Mouse (Mus musculus) embryonic facial prominence, embryonic 13.5 days (tissue): ENCODE measurements around the gene Golga3. TPM values are rescaled to one million over a fixed set of nuclear protein-coding genes. Genes with fewer than 3 reads are reported as not detected.

Source experiments
- ATAC-seq: fragments of 200-750 bp; cut with Nextera tagmentation; 2 replicates; pipeline ENCODE4 v1.8.0; 2017; ENCODE audit warnings: low read depth; ENCODE audit not compliant: insufficient number of reproducible peaks, insufficient read depth, low FRiP score, low TSS enrichment
- H3K27ac ChIP-seq: fragments of 300-500 bp; sonication (generic); 2 replicates; pipeline ENCODE4 v1.5.1; 2015; ENCODE audit warnings: moderate library complexity, mild to moderate bottlenecking, inconsistent platforms
- H3K27me3 ChIP-seq: fragments of 300-500 bp; sonication (generic); 2 replicates; pipeline ENCODE4 v1.6.1; 2015; ENCODE audit warnings: mild to moderate bottlenecking, inconsistent platforms
- H3K36me3 ChIP-seq: fragments of 300-500 bp; sonication (generic); 2 replicates; pipeline ENCODE4 v1.6.1; 2015; ENCODE audit warnings: mild to moderate bottlenecking, inconsistent platforms
- H3K4me1 ChIP-seq: fragments of 300-500 bp; sonication (generic); 2 replicates; pipeline ENCODE4 v1.6.1; 2015; ENCODE audit warnings: inconsistent platforms
- H3K4me2 ChIP-seq: fragments of 300-500 bp; sonication (generic); 2 replicates; pipeline ENCODE4 v1.6.1; 2015; ENCODE audit warnings: moderate library complexity, mild to moderate bottlenecking, inconsistent platforms
- H3K4me3 ChIP-seq: fragments of 300-500 bp; sonication (generic); 2 replicates; pipeline ENCODE4 v1.5.1; 2015; ENCODE audit warnings: mild to moderate bottlenecking, inconsistent platforms
- H3K9ac ChIP-seq: fragments of 300-500 bp; sonication (generic); 2 replicates; pipeline ENCODE4 v1.6.1; 2015; ENCODE audit warnings: mild to moderate bottlenecking, inconsistent platforms
- H3K9me3 ChIP-seq: fragments of 300-500 bp; sonication (generic); 2 replicates; pipeline ENCODE4 v1.6.1; 2016; ENCODE audit warnings: inconsistent platforms
- WGBS: fragments of 180-500 bp; shearing (Covaris S2); methylation state at CpG from one replicate; pipeline ENCODE4 v1.1.7; 2015; ENCODE audit warnings: mixed read lengths; 5-methylcytosine and 5-hydroxymethylcytosine counted together
- polyA plus RNA-seq: library from polyadenylated mRNA; unstranded; fragments of >200 nt; fragmentation: Nextera tagmentation; extraction: Ambion mirVana; gene quantifications from 2 replicates; pipeline ENCODE4 v1.2.1, GENCODE M21; 2015

The Golga3 gene
- polyA plus RNA-seq, 1 experiment from 2014 or later: 25.4 TPM

DNA sequence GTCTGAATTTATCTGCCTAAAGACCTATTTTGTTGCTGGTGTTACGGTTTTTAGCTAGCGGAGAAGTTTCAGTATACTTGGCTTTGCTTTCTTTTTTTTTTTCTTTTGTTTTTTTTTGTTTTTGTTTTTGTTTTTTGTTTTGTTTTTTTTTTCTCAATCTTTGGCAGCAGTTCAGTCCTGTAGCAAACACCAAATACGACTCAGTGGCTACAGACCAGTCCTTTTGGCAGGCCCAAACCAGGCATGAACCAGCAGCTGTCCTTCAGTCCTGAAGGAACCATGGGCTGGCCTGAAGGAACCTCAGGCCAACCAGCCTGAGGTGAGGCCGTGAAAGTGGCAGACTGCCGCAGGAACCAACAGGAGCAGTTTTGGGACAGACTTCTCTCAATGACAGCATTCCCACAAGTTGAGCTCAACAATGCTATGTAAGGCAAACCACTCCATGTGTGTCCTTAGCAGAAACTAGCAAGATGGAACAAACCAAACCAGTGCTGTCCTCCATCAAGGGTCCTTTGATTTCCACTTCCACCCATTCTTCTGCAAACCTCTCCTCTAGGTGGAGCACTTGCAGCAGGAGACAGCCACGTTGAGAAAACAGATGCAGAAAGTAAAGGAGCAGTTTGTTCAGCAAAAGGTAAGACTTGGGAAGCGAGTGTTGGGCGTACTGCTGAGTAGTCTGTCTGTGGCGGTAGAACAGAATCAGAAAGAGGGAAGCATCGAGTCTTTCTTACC is 26.8 kb downstream of the Golga3 start:
- no peak overlapping the region for H3K9ac ChIP-seq
- H3K9me3 ChIP-seq: no peaks in the 10 kb centered on the region
- H3K4me1 ChIP-seq: no peaks in the 10 kb centered on the region
- no peak overlapping the region for H3K4me2 ChIP-seq
- WGBS: 85% methylated on average over 10 of the region's 10 CpGs
- no peak overlapping the region for H3K27ac ChIP-seq
- H3K4me3 ChIP-seq: no peak overlapping the region
- H3K27me3 ChIP-seq: no peaks in the 10 kb centered on the region
- peaks cover 86% of the 10 kb centered on the region for H3K36me3 ChIP-seq
- ATAC-seq: no peak

DNA sequence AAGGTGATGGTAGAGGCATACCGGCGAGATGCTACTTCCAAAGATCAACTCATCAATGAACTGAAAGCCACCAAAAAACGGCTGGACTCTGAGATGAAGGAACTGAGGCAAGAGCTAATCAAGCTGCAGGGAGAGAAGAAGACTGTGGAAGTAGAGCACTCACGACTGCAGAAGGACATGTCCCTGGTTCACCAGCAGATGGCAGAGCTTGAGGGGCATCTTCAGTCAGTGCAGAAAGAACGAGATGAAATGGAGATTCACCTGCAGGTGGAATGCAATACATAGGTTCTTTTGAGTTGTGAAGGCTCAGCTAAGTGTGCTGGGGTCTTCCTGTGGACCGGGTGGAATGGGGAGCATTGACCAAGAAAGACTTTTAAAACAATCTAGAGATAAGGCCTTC is 28.3 kb downstream of the Golga3 start:
- Histone ChIP-seq H3K4me2 (no peak overlapping the region), H3K27ac (no peak overlapping the region), H3K4me3 (no peak overlapping the region), H3K36me3 (peaks cover 96% of the 10 kb centered on the region), H3K9ac (no peak overlapping the region), H3K9me3 (no peaks in the 10 kb centered on the region), H3K4me1 (no peaks in the 10 kb centered on the region), H3K27me3 (no peaks in the 10 kb centered on the region)
- ATAC-seq: no peak
- 81% methylated on average over 6 of the region's 6 CpGs for WGBS

DNA sequence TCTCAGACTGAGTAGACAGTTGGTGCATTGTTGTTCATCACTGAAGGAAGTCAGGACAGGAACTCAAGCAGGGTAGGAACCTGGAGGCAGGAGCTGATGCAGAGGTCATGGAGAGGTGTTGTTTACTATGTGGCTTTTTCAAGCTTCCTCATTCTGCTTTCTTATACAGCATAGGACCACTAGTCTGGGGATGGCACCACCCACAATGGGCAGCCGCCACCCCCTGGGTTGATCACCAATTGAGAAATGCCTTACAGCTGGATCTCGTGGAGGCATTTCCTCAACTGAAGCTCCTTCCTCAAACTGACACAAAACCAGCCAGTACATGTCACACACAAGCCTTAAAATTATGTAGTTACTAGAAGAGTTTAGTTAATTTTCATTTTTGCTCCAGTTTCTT is 34.8 kb downstream of the Golga3 start:
- no peak overlapping the region for H3K4me2 ChIP-seq
- no peaks in the 10 kb centered on the region for H3K27me3 ChIP-seq
- WGBS: 90% methylated on average over 2 of the region's 2 CpGs
- no peaks in the 10 kb centered on the region for H3K4me1 ChIP-seq
- no peak overlapping the region for H3K4me3 ChIP-seq
- H3K36me3 ChIP-seq: peaks cover 97% of the 10 kb centered on the region
- H3K9ac ChIP-seq: no peak overlapping the region
- ATAC-seq: no peak
- no peaks in the 10 kb centered on the region for H3K9me3 ChIP-seq
- H3K27ac ChIP-seq: no peak overlapping the region

DNA sequence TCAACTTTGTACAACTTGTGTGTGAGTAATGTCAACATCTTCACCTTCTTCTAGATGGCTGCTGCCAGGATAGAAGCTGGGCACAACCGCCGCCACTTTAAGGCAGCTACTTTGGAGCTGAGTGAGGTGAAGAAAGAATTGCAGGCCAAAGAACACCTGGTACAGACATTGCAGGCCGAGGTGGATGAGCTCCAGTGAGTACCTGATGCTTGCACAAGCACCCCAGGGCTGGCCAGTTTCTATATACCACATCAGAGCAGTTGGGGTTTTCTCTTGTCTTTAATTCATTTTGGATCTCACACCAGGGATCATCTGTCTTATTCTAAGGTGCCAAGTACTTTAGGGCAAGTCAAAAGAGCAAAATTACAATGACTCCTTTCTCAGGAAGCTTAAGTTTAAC is 40.3 kb downstream of the Golga3 start:
- no peaks in the 10 kb centered on the region for H3K4me1 ChIP-seq
- H3K27ac ChIP-seq: no peak overlapping the region
- ATAC-seq: no peak
- no peak overlapping the region for H3K4me2 ChIP-seq
- no peaks in the 10 kb centered on the region for H3K9me3 ChIP-seq
- no peaks in the 10 kb centered on the region for H3K27me3 ChIP-seq
- H3K36me3 ChIP-seq: peaks cover 96% of the 10 kb centered on the region
- no peak overlapping the region for H3K9ac ChIP-seq
- WGBS: 89% methylated on average over 3 of the region's 3 CpGs
- no peak overlapping the region for H3K4me3 ChIP-seq

DNA sequence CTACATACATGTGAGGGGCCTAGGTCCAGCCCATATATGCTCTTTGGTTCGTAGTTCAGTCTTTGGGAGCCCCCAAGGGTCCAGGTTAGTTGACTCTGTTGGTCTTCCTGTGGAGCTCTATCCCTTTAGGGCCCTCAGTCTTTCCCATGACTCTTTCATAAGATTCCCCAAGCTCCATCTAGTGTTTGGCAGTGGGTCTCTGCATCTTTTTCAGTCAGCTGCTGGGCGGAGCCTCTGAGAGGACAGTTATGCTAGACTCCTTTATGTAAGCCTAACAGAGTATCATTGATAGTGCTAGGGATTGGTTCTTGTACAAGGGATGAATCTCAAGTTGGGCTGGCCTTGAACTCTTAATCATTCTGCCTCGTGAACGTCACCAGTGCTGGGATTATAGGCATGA is 43.8 kb downstream of the Golga3 start:
- Histone ChIP-seq H3K4me3 (no peak overlapping the region), H3K36me3 (peaks cover 89% of the 10 kb centered on the region)

DNA sequence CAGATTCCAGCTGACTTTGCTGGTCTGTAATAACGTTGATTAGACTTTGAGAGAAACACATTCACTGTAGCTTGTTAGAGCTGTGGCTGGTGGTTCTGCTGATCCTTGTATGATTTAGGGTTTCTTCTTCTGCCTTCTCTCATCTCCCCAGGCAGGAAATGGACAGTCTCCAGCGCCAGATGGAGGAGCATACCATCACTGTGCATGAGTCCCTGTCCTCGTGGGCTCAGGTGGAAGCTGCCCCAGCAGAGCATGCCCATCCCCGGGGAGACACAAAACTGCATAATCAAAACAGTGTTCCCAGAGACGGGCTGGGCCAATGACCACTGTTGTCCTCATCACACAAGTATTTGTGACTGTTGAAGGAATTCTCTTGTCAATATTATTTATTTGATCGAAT is 46.3 kb downstream of the Golga3 start:
- 84% methylated on average over 6 of the region's 6 CpGs for WGBS
- H3K9me3 ChIP-seq: no peaks in the 10 kb centered on the region
- ATAC-seq: no peak
- no peak overlapping the region for H3K4me2 ChIP-seq
- H3K27ac ChIP-seq: 0 out of 2 replicates have a peak overlapping the region, but pooled peaks have one; percentile 23
- H3K4me3 ChIP-seq: no peak overlapping the region
- H3K36me3 ChIP-seq: peaks cover 86% of the 10 kb centered on the region
- no peaks in the 10 kb centered on the region for H3K4me1 ChIP-seq
- no peak overlapping the region for H3K9ac ChIP-seq
- no peaks in the 10 kb centered on the region for H3K27me3 ChIP-seq

More for the DNA sequence above, 43.8 kb downstream of the Golga3 start:
- H3K27ac ChIP-seq: no peak overlapping the region
- no peak for ATAC-seq
- no peak overlapping the region for H3K4me2 ChIP-seq
- no peaks in the 10 kb centered on the region for H3K9me3 ChIP-seq
- H3K9ac ChIP-seq: no peak overlapping the region
- WGBS: 95% methylated on average over 4 of the region's 4 CpGs
- no peaks in the 10 kb centered on the region for H3K27me3 ChIP-seq
- no peaks in the 10 kb centered on the region for H3K4me1 ChIP-seq

DNA sequence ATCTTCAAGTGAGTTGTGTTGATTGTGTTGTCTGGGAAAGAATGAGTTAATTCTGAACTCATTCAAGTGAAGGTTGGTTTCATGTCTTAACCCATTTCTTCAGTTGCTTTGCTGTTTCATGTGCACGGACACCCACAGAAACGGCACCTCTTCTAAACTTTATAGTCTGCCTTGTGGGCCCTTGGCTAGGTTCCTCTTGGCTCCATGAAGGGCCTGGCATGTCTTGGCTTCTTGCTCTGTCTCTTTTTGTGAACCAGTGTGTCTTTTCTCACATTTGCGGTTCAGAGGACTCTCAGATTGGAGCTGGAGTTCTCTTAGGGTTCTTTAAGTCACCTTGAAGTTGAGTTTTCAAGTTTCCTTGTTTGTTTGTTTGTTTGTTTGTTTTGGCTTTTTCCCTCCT is 48.6 kb downstream of the Golga3 start:
- no peak overlapping the region for H3K9ac ChIP-seq
- peaks cover 65% of the 10 kb centered on the region for H3K36me3 ChIP-seq
- no peaks in the 10 kb centered on the region for H3K9me3 ChIP-seq
- no peak overlapping the region for H3K27ac ChIP-seq
- ATAC-seq: no peak
- no peak overlapping the region for H3K4me2 ChIP-seq
- no peaks in the 10 kb centered on the region for H3K27me3 ChIP-seq
- no peak overlapping the region for H3K4me3 ChIP-seq
- WGBS: 83% methylated on average over 3 of the region's 3 CpGs
- H3K4me1 ChIP-seq: peaks cover 3% of the 10 kb centered on the region

DNA sequence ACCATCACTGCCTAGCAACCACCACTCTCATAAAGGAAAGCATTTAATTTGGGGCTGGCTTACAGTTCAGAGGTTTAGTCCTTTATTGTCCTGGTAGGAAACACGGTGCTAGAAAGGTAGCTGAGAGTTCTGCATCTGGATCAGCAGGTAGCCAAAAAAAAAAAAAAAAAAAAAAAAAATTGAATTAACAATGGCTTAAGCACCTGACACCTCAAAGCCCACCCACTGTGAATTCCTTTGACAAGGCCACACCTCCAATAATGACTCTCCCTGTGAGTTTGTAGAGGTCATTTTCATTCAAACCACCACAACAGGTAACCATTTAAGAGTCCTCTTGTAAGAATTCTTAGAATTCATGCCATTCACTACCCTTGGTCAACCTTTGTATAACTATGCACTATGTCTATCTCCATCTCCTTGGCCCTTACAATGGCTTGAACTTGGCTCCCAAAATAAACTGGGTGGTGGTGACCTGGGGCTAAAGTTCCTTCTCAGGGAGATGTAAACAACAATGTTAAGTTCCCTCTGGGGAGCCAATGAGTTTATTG is 50.9 kb downstream of the Golga3 start:
- H3K9ac ChIP-seq: no peak overlapping the region

DNA sequence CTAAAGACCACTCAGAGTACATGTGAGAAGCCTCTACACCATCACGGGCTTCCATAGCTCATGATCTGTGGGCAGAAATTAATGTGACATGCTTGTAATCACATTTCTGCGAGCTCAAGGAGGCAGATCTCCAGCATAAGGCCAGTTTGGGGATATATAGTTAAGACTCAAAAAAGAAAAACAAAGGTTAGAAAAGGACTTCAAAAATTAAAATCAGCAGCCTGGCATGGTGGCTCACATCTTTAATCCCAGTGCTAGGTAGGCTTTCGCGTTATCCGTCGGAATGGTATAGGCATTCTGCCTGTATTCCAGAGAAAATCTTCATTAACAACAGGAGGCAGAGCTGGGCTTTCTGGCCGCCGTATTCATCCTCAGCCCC is 53.9 kb downstream of the Golga3 start:
- WGBS: 6% methylated on average over 8 of the region's 8 CpGs
- peak overlapping the region; percentile 98 for H3K4me3 ChIP-seq
- peak overlapping the region; percentile 76 for H3K4me2 ChIP-seq
- no peaks in the 10 kb centered on the region for H3K9me3 ChIP-seq
- peaks cover 32% of the 10 kb centered on the region for H3K36me3 ChIP-seq
- peaks cover 22% of the 10 kb centered on the region for H3K4me1 ChIP-seq
- H3K27me3 ChIP-seq: no peaks in the 10 kb centered on the region
- peak overlapping the region; percentile 97 for H3K27ac ChIP-seq
- ATAC-seq: no peak
- H3K9ac ChIP-seq: peak overlapping the region; percentile 97

More for the DNA sequence above, 50.9 kb downstream of the Golga3 start:
- Histone ChIP-seq H3K27ac (no peak overlapping the region), H3K4me3 (no peak overlapping the region), H3K4me2 (no peak overlapping the region), H3K27me3 (no peaks in the 10 kb centered on the region), H3K9me3 (no peaks in the 10 kb centered on the region), H3K36me3 (peaks cover 42% of the 10 kb centered on the region), H3K4me1 (peaks cover 15% of the 10 kb centered on the region)
- whole genome bisulfite sequencing: 31% methylated on average over 1 of the region's 1 CpGs
- no peak for ATAC-seq

DNA sequence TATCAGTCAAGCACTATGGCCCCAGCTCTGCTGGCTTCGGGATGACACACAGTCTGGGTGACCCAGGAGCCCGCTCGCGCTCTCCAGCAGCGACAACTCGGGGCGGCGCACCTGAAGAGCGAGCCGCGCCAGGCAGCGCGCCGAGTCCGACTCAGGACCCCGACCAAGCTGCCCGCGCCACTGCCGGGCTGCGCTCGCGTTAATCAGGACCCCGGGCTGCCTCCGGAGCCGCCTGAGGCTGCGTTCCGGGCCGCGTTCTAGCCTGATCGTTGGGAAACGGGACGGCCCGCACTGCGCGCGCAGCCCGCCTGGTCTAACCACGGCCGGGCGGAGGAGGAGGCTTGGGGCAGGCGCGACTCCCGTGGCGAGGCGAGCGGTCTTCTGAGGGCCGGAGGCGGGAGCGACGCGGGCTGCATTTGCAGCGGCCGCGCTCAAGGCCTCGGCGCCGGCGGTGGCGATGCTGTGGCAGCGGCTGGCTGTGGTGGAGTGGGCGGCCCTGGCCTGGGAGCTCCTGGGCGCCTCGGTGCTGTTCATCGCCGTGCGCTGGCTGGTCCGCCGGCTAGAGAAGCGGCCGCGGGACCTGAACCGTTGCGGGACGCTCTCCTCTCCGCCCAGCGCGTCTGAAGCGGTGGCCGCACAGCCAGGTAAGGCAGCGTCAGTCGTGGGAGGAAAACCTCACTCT is 54.4 kb downstream of the Golga3 start, which contains the start of gene Ankle2:
Gene Ankle2 (plus strand): TSS at position 225 of the 682 bp plus-strand sequence.
- ATAC-seq: peak; percentile 93
- Histone ChIP-seq H3K36me3 (peaks cover 34% of the 10 kb centered on the region), H3K4me1 (peaks cover 22% of the 10 kb centered on the region), H3K27ac (peak within 1 kb of the TSS; percentile 97), H3K9ac (peak within 1 kb of the TSS; percentile 97), H3K27me3 (no peaks in the 10 kb centered on the region), H3K4me3 (peak within 1 kb of the TSS; percentile 98), H3K4me2 (peak within 1 kb of the TSS; percentile 76), H3K9me3 (no peaks in the 10 kb centered on the region)
- WGBS: under 1% methylated on average over 79 of the region's 81 CpGs

DNA sequence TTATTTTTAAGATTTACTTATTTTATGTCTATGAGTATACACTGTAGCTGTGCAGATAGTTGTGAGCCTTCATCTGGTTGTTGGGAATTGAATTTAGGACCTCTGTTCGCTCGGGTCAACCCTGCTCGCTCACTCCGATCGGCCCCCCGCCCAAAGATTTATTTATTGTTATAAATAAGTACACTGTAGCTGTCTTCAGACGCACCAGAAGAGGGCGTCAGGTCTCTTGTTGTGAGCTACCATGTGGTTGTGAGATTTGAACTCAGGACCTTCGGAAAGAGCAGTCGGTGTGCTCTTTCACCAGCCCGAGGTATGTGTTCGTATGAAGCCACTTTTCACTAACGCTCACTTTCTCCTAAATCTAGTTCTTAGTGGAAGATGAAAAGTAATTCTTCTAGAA is 55.1 kb downstream of the Golga3 start:
- Histone ChIP-seq H3K9ac (peak overlapping the region; percentile 97), H3K4me1 (peaks cover 22% of the 10 kb centered on the region), H3K27me3 (no peaks in the 10 kb centered on the region), H3K36me3 (peaks cover 34% of the 10 kb centered on the region), H3K9me3 (no peaks in the 10 kb centered on the region), H3K4me2 (peak overlapping the region; percentile 76), H3K27ac (no peak overlapping the region), H3K4me3 (peak overlapping the region; percentile 98)
- 45% methylated on average over 13 of the region's 13 CpGs for WGBS
- ATAC-seq: no peak

DNA sequence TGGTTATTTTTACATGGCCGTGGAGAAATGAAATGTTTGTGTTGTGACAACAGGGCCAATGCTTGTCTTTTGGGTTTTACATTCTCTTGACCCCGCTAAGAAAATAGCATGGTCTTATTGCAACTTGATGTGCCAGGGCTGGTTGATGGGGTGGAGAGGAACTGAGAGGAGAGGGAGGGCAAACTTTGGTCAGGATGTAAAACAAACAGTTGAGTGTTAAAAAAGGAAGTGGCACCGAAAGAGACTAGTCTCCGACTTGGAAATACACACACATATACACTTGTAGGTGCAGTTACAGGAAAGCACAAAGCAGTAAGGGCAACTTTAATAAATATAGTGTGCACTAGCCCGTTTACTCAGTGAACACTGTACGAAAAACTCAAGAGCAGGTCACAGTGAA is 55.8 kb downstream of the Golga3 start:
- Histone ChIP-seq H3K36me3 (peaks cover 33% of the 10 kb centered on the region), H3K27me3 (no peaks in the 10 kb centered on the region), H3K4me2 (peak overlapping the region; percentile 76), H3K9me3 (no peaks in the 10 kb centered on the region), H3K9ac (no peak overlapping the region), H3K4me3 (no peak overlapping the region; the same call in 1 of the 2 replicates), H3K27ac (no peak overlapping the region), H3K4me1 (peaks cover 22% of the 10 kb centered on the region)
- 87% methylated on average over 6 of the region's 6 CpGs for WGBS
- no peak for ATAC-seq
